Mouse (Mus musculus) kidney, adult 2 months (tissue): ENCODE results near the gene Ugt1a2.

ENCODE experiments used
- CTCF ChIP-seq: fragments of 200-500 bp; conservative IDR thresholded peaks from 2 replicates; pipeline ENCODE4 v1.5.1; 2011; ENCODE audit warnings: low read depth, mild to moderate bottlenecking, control low read depth, low read length, moderate library complexity, mixed read lengths; ENCODE audit not compliant: insufficient read depth, insufficient read length
- POLR2A ChIP-seq: fragments of 200-500 bp; IDR thresholded peaks from one replicate; pipeline ENCODE4 v1.6.1; 2011; ENCODE audit warnings: low read depth, low read length, control low read depth

DNA sequence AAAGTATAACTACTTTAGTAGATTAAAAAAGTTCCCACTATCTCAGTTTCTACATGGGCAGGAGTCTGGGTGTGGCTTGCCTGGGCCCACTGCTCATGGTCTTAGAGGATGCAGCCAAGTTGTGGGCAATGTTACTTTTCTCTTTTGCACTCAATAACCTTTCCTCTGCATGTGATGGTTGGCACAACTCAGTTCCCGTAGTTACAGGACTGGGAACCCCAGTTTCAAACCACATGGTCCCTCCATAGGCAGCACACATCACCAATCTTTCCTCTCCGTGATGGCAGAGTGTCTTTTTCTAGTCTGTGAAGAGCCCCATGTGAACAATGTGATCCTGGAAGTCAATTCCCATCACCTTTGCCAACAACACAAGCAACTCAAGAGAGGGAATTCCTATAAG lies 27.1 kb downstream of the Ugt1a2 start:
- no peak for TF ChIP-seq CTCF
- no peak for TF ChIP-seq POLR2A
